Mouse (Mus musculus) bone marrow, adult 2 months (tissue): ENCODE measurements around the gene Olfr624. TPM values are rescaled to one million over a fixed set of nuclear protein-coding genes. Genes with fewer than 3 reads are reported as not detected.

Experiments used
- H3K27ac ChIP-seq: fragments of 200-500 bp; 2 replicates; pipeline ENCODE4 v1.5.1; 2012; ENCODE audit warnings: low read depth, mild to moderate bottlenecking, control low read depth, inconsistent platforms, low read length; ENCODE audit not compliant: control insufficient read depth, poor library complexity, insufficient read depth
- H3K4me1 ChIP-seq: fragments of 200-500 bp; 2 replicates; pipeline ENCODE4 v1.6.1; 2011; ENCODE audit warnings: low read length; ENCODE audit not compliant: control insufficient read depth, insufficient read depth
- H3K4me3 ChIP-seq: fragments of 200-500 bp; replicated peaks from 2 replicates; pipeline ENCODE3; 2011; ENCODE audit warnings: mild to moderate bottlenecking, low read depth, low read length, control low read depth; ENCODE audit not compliant: control insufficient read depth
- CTCF ChIP-seq: fragments of 200-500 bp; IDR thresholded peaks from 2 replicates; pipeline ENCODE4 v1.5.1; 2011; ENCODE audit warnings: low read length, control low read depth; ENCODE audit not compliant: control insufficient read depth, insufficient read depth
- POLR2A ChIP-seq: fragments of 200-500 bp; IDR thresholded peaks from 2 replicates; pipeline ENCODE4 v1.6.1; 2011; ENCODE audit warnings: low read depth, mild to moderate bottlenecking, control low read depth, low read length, borderline replicate concordance; ENCODE audit not compliant: control insufficient read depth
- polyA plus RNA-seq: library from polyadenylated mRNA; stranded (reverse); fragments of >200 nt; gene quantifications from 2 replicates; pipeline ENCODE4 v1.2.4, GENCODE M21; 2011; ENCODE audit warnings: low replicate concordance; ENCODE audit not compliant: missing spikeins, insufficient read depth, insufficient read length

Gene Olfr624
- polyA plus RNA-seq, 1 experiment: 0.25 TPM

GRCm38 (mm10) chr7:103636795-103637194 is 34.2 kb downstream of the Olfr624 start:
- Histone ChIP-seq H3K4me1 (no peaks in the 10 kb centered on the region), H3K4me3 (no peak overlapping the region), H3K27ac (no peak overlapping the region)
- TF ChIP-seq CTCF (no peak), POLR2A (no peak)

Other genes with a start within 250 kb of the Olfr624 start
- gene Olfr605, start 225.8 kb downstream of the Olfr624 start, polyA plus RNA-seq: not detected in 2 replicates
- gene Olfr606, start 222.1 kb downstream of the Olfr624 start, polyA plus RNA-seq: not detected in 2 replicates
- gene Olfr607, start 207.0 kb downstream of the Olfr624 start, polyA plus RNA-seq: 0.70 TPM in 1 of 2 replicates, not detected in the other
- not detected in 2 replicates for gene Olfr608, start 201.3 kb downstream of the Olfr624 start, polyA plus RNA-seq
- not detected in 2 replicates for gene Olfr609, start 173.1 kb downstream of the Olfr624 start, polyA plus RNA-seq
- gene Olfr610, start 159.1 kb downstream of the Olfr624 start, polyA plus RNA-seq: not detected in 2 replicates
- gene Olfr611, start 150.3 kb downstream of the Olfr624 start, polyA plus RNA-seq: not detected in 2 replicates
- not detected in 2 replicates for gene Olfr612, start 128.5 kb downstream of the Olfr624 start, polyA plus RNA-seq
- gene Olfr613, start 123.1 kb downstream of the Olfr624 start, polyA plus RNA-seq: not detected in 2 replicates
- not detected in 2 replicates for gene Olfr615, start 115.1 kb downstream of the Olfr624 start, polyA plus RNA-seq
- not detected in 2 replicates for gene Olfr616, start 102.0 kb downstream of the Olfr624 start, polyA plus RNA-seq
- not detected in 2 replicates for gene Olfr617, start 98.1 kb downstream of the Olfr624 start, polyA plus RNA-seq
- not detected in 2 replicates for gene Olfr618, start 81.1 kb downstream of the Olfr624 start, polyA plus RNA-seq
- gene Olfr619, start 70.6 kb downstream of the Olfr624 start, polyA plus RNA-seq: not detected in 2 replicates
- gene Olfr620, start 58.7 kb downstream of the Olfr624 start, polyA plus RNA-seq: 0.68 and 2.1 TPM in 2 replicates
- not detected in 2 replicates for gene Olfr622, start 28.5 kb downstream of the Olfr624 start, polyA plus RNA-seq
- gene Olfr623, start 7.5 kb downstream of the Olfr624 start, polyA plus RNA-seq: not detected in 2 replicates
- gene Olfr625-ps1, start 11.5 kb upstream of the Olfr624 start, polyA plus RNA-seq: not detected in 2 replicates
- 0.27 and 0.40 TPM in 2 replicates for gene Olfr243, start 43.5 kb upstream of the Olfr624 start, polyA plus RNA-seq
- not detected in 2 replicates for gene Olfr628, start 59.2 kb upstream of the Olfr624 start, polyA plus RNA-seq
- 1.2 TPM in 1 of 2 replicates, not detected in the other for gene Olfr629, start 73.8 kb upstream of the Olfr624 start, polyA plus RNA-seq
- gene Olfr630, start 86.1 kb upstream of the Olfr624 start, polyA plus RNA-seq: not detected in 2 replicates
- not detected in 2 replicates for gene Olfr69, start 100.4 kb upstream of the Olfr624 start, polyA plus RNA-seq
- 0.36 TPM in 1 of 2 replicates, not detected in the other for gene Olfr68, start 108.5 kb upstream of the Olfr624 start, polyA plus RNA-seq
- 0.25 TPM in 1 of 2 replicates, not detected in the other for gene Olfr67, start 120.6 kb upstream of the Olfr624 start, polyA plus RNA-seq
- gene Hbb-bt, start 142.8 kb upstream of the Olfr624 start, polyA plus RNA-seq: 16,360 and 37,491 TPM in 2 replicates
- 44,806 and 110,365 TPM in 2 replicates for gene Hbb-bs, start 156.9 kb upstream of the Olfr624 start, polyA plus RNA-seq
- not detected in 2 replicates for gene Hbb-bh2, start 169.3 kb upstream of the Olfr624 start, polyA plus RNA-seq
- gene Hbb-bh1, start 172.0 kb upstream of the Olfr624 start, polyA plus RNA-seq: 1.6 TPM in 1 of 2 replicates, not detected in the other
- 1.6 TPM in 1 of 2 replicates, not detected in the other for gene Hbb-y, start 182.0 kb upstream of the Olfr624 start, polyA plus RNA-seq
- gene Olfr66, start 215.1 kb upstream of the Olfr624 start, polyA plus RNA-seq: not detected in 2 replicates
- gene Olfr64, start 223.3 kb upstream of the Olfr624 start, polyA plus RNA-seq: not detected in 2 replicates
- not detected in 2 replicates for gene Olfr65, start 232.3 kb upstream of the Olfr624 start, polyA plus RNA-seq